Mouse (Mus musculus) lung, embryonic 15.5 days (tissue): Measurements from ENCODE around the gene Wdr95. TPM values are rescaled to one million over a fixed set of nuclear protein-coding genes. Genes with fewer than 3 reads are reported as not detected.

Source experiments
- ATAC-seq: fragments of 200-750 bp; cut with Nextera tagmentation; 2 replicates; pipeline ENCODE4 v1.8.0; 2017; ENCODE audit warnings: moderate number of reproducible peaks, borderline replicate concordance; ENCODE audit not compliant: low FRiP score, low TSS enrichment; ENCODE audit errors: extremely low read depth
- H3K27ac ChIP-seq: fragments of 300-500 bp; sonication (generic); 2 replicates; pipeline ENCODE4 v1.5.1; 2015; ENCODE audit warnings: moderate library complexity, mild to moderate bottlenecking, inconsistent platforms
- H3K27me3 ChIP-seq: fragments of 300-500 bp; sonication (generic); 2 replicates; pipeline ENCODE4 v1.6.1; 2015; ENCODE audit warnings: inconsistent platforms
- H3K36me3 ChIP-seq: fragments of 300-500 bp; sonication (generic); 2 replicates; pipeline ENCODE4 v1.6.1; 2015; ENCODE audit warnings: inconsistent platforms
- H3K4me1 ChIP-seq: fragments of 300-500 bp; sonication (generic); 2 replicates; pipeline ENCODE4 v1.6.1; 2015; ENCODE audit warnings: inconsistent platforms
- H3K4me2 ChIP-seq: fragments of 300-500 bp; sonication (generic); 2 replicates; pipeline ENCODE4 v1.6.1; 2015; ENCODE audit warnings: inconsistent platforms, mild to moderate bottlenecking, moderate library complexity
- H3K4me3 ChIP-seq: fragments of 300-500 bp; sonication (generic); 2 replicates; pipeline ENCODE4 v1.5.1; 2015; ENCODE audit warnings: mild to moderate bottlenecking, inconsistent platforms
- H3K9ac ChIP-seq: fragments of 300-500 bp; sonication (generic); 2 replicates; pipeline ENCODE4 v1.6.1; 2015; ENCODE audit warnings: inconsistent platforms
- H3K9me3 ChIP-seq: fragments of 300-500 bp; sonication (generic); 2 replicates; pipeline ENCODE4 v1.6.1; 2016; ENCODE audit warnings: inconsistent platforms
- WGBS: fragments of 180-500 bp; shearing (Covaris S2); methylation state at CpG from one replicate; pipeline ENCODE4 v1.1.7; 2015; 5-methylcytosine and 5-hydroxymethylcytosine counted together
- polyA plus RNA-seq: library from polyadenylated mRNA; unstranded; fragments of >200 nt; fragmentation: Nextera tagmentation; extraction: Ambion mirVana; gene quantifications from 2 replicates; pipeline ENCODE4 v1.2.1, GENCODE M21; 2015

The Wdr95 gene
- 0.08 and 0.26 TPM in 2 replicates for polyA plus RNA-seq

- 28% methylated on average over 29 of the region's 29 CpGs for WGBS
- H3K9me3 ChIP-seq: no peaks in the 10 kb centered on the region
- peak within 1 kb of the TSS; percentile 40 for H3K4me2 ChIP-seq
- no peaks in the 10 kb centered on the region for H3K36me3 ChIP-seq
- H3K9ac ChIP-seq: no peak within 1 kb of the TSS
- H3K4me1 ChIP-seq: peaks cover 38% of the 10 kb centered on the region
- H3K4me3 ChIP-seq: no peak within 1 kb of the TSS
- ATAC-seq: no peak; the same call in 1 of the 2 replicates
- H3K27me3 ChIP-seq: no peaks in the 10 kb centered on the region
- H3K27ac ChIP-seq: no peak within 1 kb of the TSS
These were observed at the start of gene Wdr95 for GRCm38 (mm10) chr5:149527999-149528729. Wdr95 (plus strand) TSS chr5:149528679.

DNA sequence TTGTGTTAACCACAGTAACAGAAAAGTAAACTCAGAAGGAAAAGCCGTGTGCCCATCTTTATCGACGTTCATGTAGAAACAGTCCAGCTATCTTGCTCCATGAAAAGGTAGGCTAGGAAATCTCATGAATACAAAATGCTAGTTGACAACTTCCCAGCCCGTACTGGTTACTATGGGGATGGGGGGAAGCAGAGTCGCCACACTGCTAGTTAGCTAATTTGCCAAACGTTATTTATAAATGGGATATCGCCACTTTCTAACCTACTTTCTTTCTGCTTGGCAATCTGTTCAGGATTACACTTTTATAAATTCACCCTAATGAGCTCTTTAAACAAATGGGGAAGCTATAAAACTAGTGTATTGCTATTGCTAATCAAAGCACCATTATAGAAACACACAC, 46.6 kb upstream of the Wdr95 start:
- no peak overlapping the region for H3K9ac ChIP-seq
- WGBS: 89% methylated on average over 7 of the region's 7 CpGs
- H3K9me3 ChIP-seq: no peaks in the 10 kb centered on the region
- H3K27me3 ChIP-seq: no peaks in the 10 kb centered on the region
- H3K27ac ChIP-seq: no peak overlapping the region
- no peak for ATAC-seq
- 0 out of 2 replicates have a peak, but pooled peaks cover 3% of the 10 kb centered on the region for H3K4me1 ChIP-seq
- H3K36me3 ChIP-seq: no peaks in the 10 kb centered on the region
- H3K4me3 ChIP-seq: no peak overlapping the region
- no peak overlapping the region for H3K4me2 ChIP-seq

GRCm38 (mm10) chr5:149483321-149484052, 45.0 kb upstream of the Wdr95 start:
- no peak for ATAC-seq
- no peak overlapping the region for H3K27ac ChIP-seq
- WGBS: 66% methylated on average over 12 of the region's 12 CpGs

GRCm38 (mm10) chr5:149484270-149484669, 44.2 kb upstream of the Wdr95 start:
- 54% methylated on average over 12 of the region's 12 CpGs for WGBS
- Histone ChIP-seq H3K4me1 (peaks cover 5% of the 10 kb centered on the region; the same call in 1 of the 2 replicates), H3K4me3 (no peak overlapping the region), H3K27me3 (no peaks in the 10 kb centered on the region), H3K36me3 (no peaks in the 10 kb centered on the region), H3K27ac (no peak overlapping the region), H3K4me2 (no peak overlapping the region), H3K9me3 (no peaks in the 10 kb centered on the region), H3K9ac (no peak overlapping the region)
- ATAC-seq: no peak

More at GRCm38 (mm10) chr5:149483321-149484052, 45.0 kb upstream of the Wdr95 start:
- H3K4me3 ChIP-seq: no peak overlapping the region
- 0 out of 2 replicates have a peak, but pooled peaks cover 3% of the 10 kb centered on the region for H3K4me1 ChIP-seq
- H3K4me2 ChIP-seq: no peak overlapping the region
- no peak overlapping the region for H3K9ac ChIP-seq
- H3K27me3 ChIP-seq: no peaks in the 10 kb centered on the region
- H3K9me3 ChIP-seq: no peaks in the 10 kb centered on the region
- H3K36me3 ChIP-seq: no peaks in the 10 kb centered on the region

DNA sequence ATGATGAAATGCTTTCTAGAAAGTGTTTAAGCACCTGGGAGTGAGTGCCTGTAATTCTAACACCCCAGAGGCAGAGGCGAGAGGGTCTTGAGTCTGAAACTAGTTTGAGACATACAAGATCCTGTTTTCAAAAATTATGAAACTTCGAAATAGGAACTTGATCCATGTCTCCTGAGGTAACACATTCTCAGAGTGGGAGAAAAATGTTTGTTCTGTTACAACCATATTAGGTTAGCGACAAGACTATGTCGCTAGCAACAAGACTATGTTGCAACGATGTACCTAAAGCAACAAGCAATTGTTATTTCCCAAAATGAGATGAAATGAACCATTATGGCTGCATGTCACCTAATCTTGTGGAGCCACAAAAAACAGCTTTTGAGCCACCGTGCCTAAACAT, 43.0 kb upstream of the Wdr95 start:
- Histone ChIP-seq H3K9me3 (no peaks in the 10 kb centered on the region), H3K36me3 (no peaks in the 10 kb centered on the region), H3K4me2 (no peak overlapping the region), H3K27ac (no peak overlapping the region), H3K9ac (no peak overlapping the region), H3K4me3 (no peak overlapping the region), H3K4me1 (peaks cover 4% of the 10 kb centered on the region; the same call in 1 of the 2 replicates), H3K27me3 (no peaks in the 10 kb centered on the region)
- 86% methylated on average over 6 of the region's 6 CpGs for WGBS
- ATAC-seq: no peak

- no peak overlapping the region for H3K4me2 ChIP-seq
- H3K27ac ChIP-seq: no peak overlapping the region
- H3K9ac ChIP-seq: no peak overlapping the region
- no peak overlapping the region for H3K4me3 ChIP-seq
- H3K36me3 ChIP-seq: no peaks in the 10 kb centered on the region
- no peak for ATAC-seq
- no peaks in the 10 kb centered on the region for H3K9me3 ChIP-seq
- WGBS: 30% methylated on average over 11 of the region's 11 CpGs
- H3K27me3 ChIP-seq: no peaks in the 10 kb centered on the region
- peaks cover 4% of the 10 kb centered on the region; the same call in 1 of the 2 replicates for H3K4me1 ChIP-seq
These were observed 40.0 kb upstream of the Wdr95 start for GRCm38 (mm10) chr5:149488360-149489021.

- Histone ChIP-seq H3K4me3 (no peak overlapping the region), H3K27me3 (no peaks in the 10 kb centered on the region), H3K4me2 (no peak overlapping the region), H3K27ac (no peak overlapping the region), H3K36me3 (no peaks in the 10 kb centered on the region), H3K9me3 (no peaks in the 10 kb centered on the region), H3K9ac (no peak overlapping the region), H3K4me1 (peaks cover 4% of the 10 kb centered on the region; the same call in 1 of the 2 replicates)
- WGBS: 47% methylated on average over 11 of the region's 11 CpGs
- no peak for ATAC-seq
These were observed 39.3 kb upstream of the Wdr95 start for GRCm38 (mm10) chr5:149489136-149489535.

DNA sequence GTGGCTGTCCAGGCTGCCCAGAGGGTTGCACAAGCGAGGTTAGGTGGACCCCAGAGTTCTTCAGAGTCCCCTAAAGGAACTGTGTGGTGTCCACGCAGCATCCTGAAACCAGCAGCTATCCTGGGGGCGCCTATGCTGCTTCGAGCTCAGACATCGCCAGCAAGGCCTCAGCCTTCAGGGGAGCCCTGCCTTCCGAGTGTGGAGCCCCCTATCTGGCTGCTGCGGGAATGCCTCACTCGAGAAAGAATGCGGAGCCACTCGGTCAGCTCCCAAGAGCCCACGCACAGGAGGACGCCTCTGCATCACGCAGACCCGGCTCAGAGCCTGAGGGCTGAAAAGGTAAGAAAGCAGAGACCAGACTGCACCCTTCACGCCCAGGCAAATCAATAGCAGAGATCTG, 38.2 kb upstream of the Wdr95 start:
- ATAC-seq: no peak
- no peaks in the 10 kb centered on the region for H3K27me3 ChIP-seq
- WGBS: 61% methylated on average over 15 of the region's 15 CpGs
- no peak overlapping the region for H3K4me2 ChIP-seq
- no peak overlapping the region for H3K4me3 ChIP-seq
- H3K36me3 ChIP-seq: no peaks in the 10 kb centered on the region
- H3K27ac ChIP-seq: no peak overlapping the region
- peaks cover 4% of the 10 kb centered on the region; the same call in 1 of the 2 replicates for H3K4me1 ChIP-seq
- H3K9ac ChIP-seq: no peak overlapping the region
- no peaks in the 10 kb centered on the region for H3K9me3 ChIP-seq

GRCm38 (mm10) chr5:149495655-149496054, 32.8 kb upstream of the Wdr95 start:
- no peak for ATAC-seq
- 65% methylated on average over 6 of the region's 6 CpGs for WGBS
- no peak overlapping the region for H3K4me2 ChIP-seq
- no peak overlapping the region for H3K4me3 ChIP-seq
- H3K4me1 ChIP-seq: 0 out of 2 replicates have a peak, but pooled peaks cover 4% of the 10 kb centered on the region
- no peak overlapping the region for H3K27ac ChIP-seq
- H3K9me3 ChIP-seq: no peaks in the 10 kb centered on the region
- no peaks in the 10 kb centered on the region for H3K27me3 ChIP-seq
- no peaks in the 10 kb centered on the region for H3K36me3 ChIP-seq
- H3K9ac ChIP-seq: no peak overlapping the region

GRCm38 (mm10) chr5:149496401-149497066, 31.9 kb upstream of the Wdr95 start:
- Histone ChIP-seq H3K27ac (no peak overlapping the region), H3K4me2 (no peak overlapping the region), H3K4me1 (0 out of 2 replicates have a peak, but pooled peaks cover 4% of the 10 kb centered on the region), H3K9me3 (no peaks in the 10 kb centered on the region), H3K27me3 (no peaks in the 10 kb centered on the region), H3K9ac (no peak overlapping the region), H3K36me3 (no peaks in the 10 kb centered on the region), H3K4me3 (no peak overlapping the region)
- no peak for ATAC-seq
- WGBS: 65% methylated on average over 12 of the region's 12 CpGs

- no peak overlapping the region for H3K27ac ChIP-seq
- H3K36me3 ChIP-seq: no peaks in the 10 kb centered on the region
- H3K4me1 ChIP-seq: peaks cover 8% of the 10 kb centered on the region; the same call in 1 of the 2 replicates
- ATAC-seq: no peak
- H3K4me3 ChIP-seq: no peak overlapping the region
- no peaks in the 10 kb centered on the region for H3K9me3 ChIP-seq
- H3K4me2 ChIP-seq: no peak overlapping the region
- WGBS: 39% methylated on average over 4 of the region's 4 CpGs
- no peaks in the 10 kb centered on the region for H3K27me3 ChIP-seq
- no peak overlapping the region for H3K9ac ChIP-seq
These were observed 28.5 kb upstream of the Wdr95 start for GRCm38 (mm10) chr5:149499936-149500335.
